Mouse (Mus musculus): ENCODE measurements around the gene Aifm2.

GRCm38 (mm10) chr10:61765558-61765957, 50.5 kb downstream of the Aifm2 start:
- TF ChIP-seq TCF12 (IDR thresholded peaks at IDR 0.05; ENCODE audit: insufficient read depth, poor library complexity, severe bottlenecking) = no peak
- TF ChIP-seq MYOD1 (IDR thresholded peaks at IDR 0.05; ENCODE audit: control insufficient read depth in 1 of 3, insufficient read length in 2 of 3, low read depth in 2 of 3) = no peak
- no peak for TF ChIP-seq POLR2A (IDR thresholded peaks at IDR 0.05; ENCODE audit: insufficient read length, low read depth)
- no peak for TF ChIP-seq USF1 (IDR thresholded peaks at IDR 0.05; ENCODE audit: low read depth)
- no peak for TF ChIP-seq POLR2AphosphoS2 (IDR thresholded peaks at IDR 0.05; ENCODE audit: insufficient read length, low read depth)
